Mouse (Mus musculus) bone marrow, adult 2 months (tissue): ENCODE results near the gene Fam24b. TPM values are rescaled to one million over a fixed set of nuclear protein-coding genes. Genes with fewer than 3 reads are reported as not detected.

Source experiments
- H3K27ac ChIP-seq: fragments of 200-500 bp; 2 replicates; pipeline ENCODE4 v1.5.1; 2012; ENCODE audit warnings: low read depth, mild to moderate bottlenecking, control low read depth, inconsistent platforms, low read length; ENCODE audit not compliant: control insufficient read depth, poor library complexity, insufficient read depth
- H3K4me1 ChIP-seq: fragments of 200-500 bp; 2 replicates; pipeline ENCODE4 v1.6.1; 2011; ENCODE audit warnings: low read length; ENCODE audit not compliant: control insufficient read depth, insufficient read depth
- H3K4me3 ChIP-seq: fragments of 200-500 bp; replicated peaks from 2 replicates; pipeline ENCODE3; 2011; ENCODE audit warnings: mild to moderate bottlenecking, low read depth, low read length, control low read depth; ENCODE audit not compliant: control insufficient read depth
- CTCF ChIP-seq: fragments of 200-500 bp; IDR thresholded peaks from 2 replicates; pipeline ENCODE4 v1.5.1; 2011; ENCODE audit warnings: low read length, control low read depth; ENCODE audit not compliant: control insufficient read depth, insufficient read depth
- POLR2A ChIP-seq: fragments of 200-500 bp; IDR thresholded peaks from 2 replicates; pipeline ENCODE4 v1.6.1; 2011; ENCODE audit warnings: low read depth, mild to moderate bottlenecking, control low read depth, low read length, borderline replicate concordance; ENCODE audit not compliant: control insufficient read depth
- WGBS: fragments of 180-500 bp; shearing (Covaris S2); methylation state at CpG from one replicate; pipeline ENCODE4 v1.1.7; 2018; 5-methylcytosine and 5-hydroxymethylcytosine counted together
- polyA plus RNA-seq: library from polyadenylated mRNA; stranded (reverse); fragments of >200 nt; gene quantifications from 2 replicates; pipeline ENCODE4 v1.2.4, GENCODE M21; 2011; ENCODE audit warnings: low replicate concordance; ENCODE audit not compliant: missing spikeins, insufficient read depth, insufficient read length

The Fam24b gene
- polyA plus RNA-seq, 1 experiment: not detected

DNA sequence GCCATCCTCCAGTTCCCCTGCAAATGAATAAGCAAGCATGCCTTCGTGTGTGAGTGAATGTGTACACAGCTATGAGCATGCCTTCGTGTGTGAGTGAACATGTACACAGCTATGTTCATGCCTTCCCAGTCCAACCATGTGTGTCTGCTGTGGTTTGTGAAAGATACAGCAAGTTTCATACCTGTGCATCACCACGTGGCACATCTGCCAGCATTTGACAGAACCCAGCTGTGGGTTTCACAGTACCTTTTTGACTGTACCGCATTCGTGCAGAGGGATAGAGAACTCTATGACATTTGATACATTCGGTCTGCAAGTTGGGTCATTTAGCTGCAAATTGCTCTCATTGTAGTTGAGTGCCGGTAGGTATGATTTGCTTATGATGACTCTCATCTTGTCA is 14.8 kb downstream of the Fam24b start:
- TF ChIP-seq CTCF: no peak
- no peak for TF ChIP-seq POLR2A
- Histone ChIP-seq H3K4me1 (no peaks in the 10 kb centered on the region), H3K4me3 (no peak overlapping the region), H3K27ac (no peak overlapping the region)
- WGBS: 75% methylated on average over 7 of the region's 7 CpGs

DNA sequence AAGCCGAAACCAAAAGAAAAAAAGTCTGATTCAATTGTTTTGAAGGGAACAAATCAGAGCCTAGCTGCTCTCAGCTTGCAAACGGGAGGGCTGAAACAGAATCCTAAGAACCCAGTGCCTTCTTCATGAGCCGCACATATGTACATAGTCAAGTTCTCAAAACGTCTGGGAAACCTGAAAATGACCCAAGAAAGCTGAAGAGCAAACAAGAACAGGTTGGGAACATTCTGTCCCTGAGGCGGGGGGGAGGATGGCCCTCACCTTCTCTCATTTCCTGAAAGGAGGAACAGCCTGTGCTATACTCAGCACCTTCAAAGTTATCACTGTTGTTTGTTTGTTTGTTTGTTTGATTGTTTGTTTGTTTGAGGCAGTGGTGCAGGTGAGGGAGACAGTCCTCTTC is 22.6 kb downstream of the Fam24b start:
- 64% methylated on average over 5 of the region's 5 CpGs for WGBS
- Histone ChIP-seq H3K4me3 (no peak overlapping the region), H3K27ac (no peak overlapping the region), H3K4me1 (no peaks in the 10 kb centered on the region)
- TF ChIP-seq CTCF: no peak
- no peak for TF ChIP-seq POLR2A

- no peaks in the 10 kb centered on the region for H3K4me1 ChIP-seq
Measured at GRCm38 (mm10) chr7:131303340-131303739, 26.0 kb downstream of the Fam24b start.

DNA sequence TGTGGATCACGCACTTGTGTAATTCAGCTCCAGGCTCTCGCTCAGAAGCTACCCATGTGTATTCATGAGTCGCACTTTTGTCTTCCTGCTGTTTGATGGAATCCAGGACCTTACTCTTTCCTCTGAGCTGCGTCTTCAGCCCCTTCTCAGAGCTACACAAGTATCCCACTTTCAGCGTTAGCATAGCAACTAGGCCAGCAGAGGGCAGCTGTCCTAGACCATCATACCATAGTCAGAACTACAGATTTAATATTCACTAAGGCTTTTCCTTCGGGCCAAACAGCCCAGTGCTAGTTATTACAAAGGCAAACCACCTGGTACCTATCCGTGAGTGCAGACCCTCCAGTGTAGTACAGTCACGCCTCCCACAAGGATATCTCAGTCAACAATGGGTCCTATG is 32.2 kb downstream of the Fam24b start:
- H3K4me1 ChIP-seq: no peaks in the 10 kb centered on the region
- TF ChIP-seq CTCF: no peak
- TF ChIP-seq POLR2A: no peak
- 72% methylated on average over 8 of the region's 8 CpGs for WGBS
- H3K27ac ChIP-seq: no peak overlapping the region
- no peak overlapping the region for H3K4me3 ChIP-seq

More at GRCm38 (mm10) chr7:131303340-131303739, 26.0 kb downstream of the Fam24b start:
- H3K27ac ChIP-seq: no peak overlapping the region
- TF ChIP-seq POLR2A: no peak
- TF ChIP-seq CTCF: no peak
- WGBS: 75% methylated on average over 8 of the region's 8 CpGs
- H3K4me3 ChIP-seq: no peak overlapping the region

Other genes with a start within 250 kb of the Fam24b start
- not detected in 2 replicates for gene 4933402N03Rik, start 183.2 kb downstream of the Fam24b start, polyA plus RNA-seq
- not detected in 2 replicates for gene 5430419D17Rik, start 155.1 kb downstream of the Fam24b start, polyA plus RNA-seq
- gene Cuzd1, start 7.2 kb downstream of the Fam24b start, polyA plus RNA-seq: not detected in 2 replicates
- gene Fam24a, start 4.3 kb upstream of the Fam24b start, polyA plus RNA-seq: not detected in 2 replicates
- gene 2310057M21Rik, start 33.2 kb upstream of the Fam24b start, polyA plus RNA-seq: 2.5 and 5.8 TPM in 2 replicates
- 6.0 and 14.5 TPM in 2 replicates for gene Pstk, start 41.6 kb upstream of the Fam24b start, polyA plus RNA-seq
- gene Ikzf5, start 81.0 kb upstream of the Fam24b start, polyA plus RNA-seq: 11.9 and 24.4 TPM in 2 replicates
- gene Acadsb, start 81.1 kb upstream of the Fam24b start, polyA plus RNA-seq: 7.3 and 18.2 TPM in 2 replicates
- not detected in 2 replicates for gene Hmx3, start 213.4 kb upstream of the Fam24b start, polyA plus RNA-seq
- not detected in 2 replicates for gene Hmx2, start 219.3 kb upstream of the Fam24b start, polyA plus RNA-seq
- gene Bub3, start 230.7 kb upstream of the Fam24b start, polyA plus RNA-seq: 65.9 and 83.1 TPM in 2 replicates